Mouse (Mus musculus) liver, postnatal 0 days (tissue): ENCODE results near the gene Arg2.

Source experiments
- CTCF ChIP-seq: sonication (generic); IDR thresholded peaks from 2 replicates; pipeline ENCODE4 v1.5.1; 2016; ENCODE audit warnings: antibody characterized with exemption, low read depth
- EP300 ChIP-seq: IDR thresholded peaks from 2 replicates; pipeline ENCODE4 v1.6.1; 2016; ENCODE audit warnings: antibody characterized with exemption, low read depth, mild to moderate bottlenecking

DNA sequence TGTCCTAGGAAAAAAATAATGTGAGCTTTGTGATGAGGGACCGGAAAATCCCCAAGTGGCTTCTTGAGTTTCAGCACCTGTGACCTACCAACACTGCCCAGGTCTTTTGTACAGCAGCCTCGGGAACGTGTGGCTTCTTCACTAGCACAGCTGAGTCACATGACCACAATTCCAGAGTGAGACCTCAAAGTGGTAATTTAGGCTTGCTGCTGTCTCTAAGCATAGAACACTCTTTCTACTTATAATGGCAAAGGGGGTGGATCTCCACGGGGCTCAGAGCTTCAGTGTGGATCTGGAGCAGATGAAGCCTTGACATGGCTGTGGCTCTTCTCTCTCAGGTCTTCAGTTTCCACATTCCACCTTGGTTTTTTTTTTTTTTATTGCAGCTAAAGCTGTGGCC is 4.5 kb downstream of the Arg2 start:
- no peak for TF ChIP-seq CTCF
- no peak for TF ChIP-seq EP300
